ENCODE assay signal across 8 mouse cellular contexts in the genomic region with DNA sequence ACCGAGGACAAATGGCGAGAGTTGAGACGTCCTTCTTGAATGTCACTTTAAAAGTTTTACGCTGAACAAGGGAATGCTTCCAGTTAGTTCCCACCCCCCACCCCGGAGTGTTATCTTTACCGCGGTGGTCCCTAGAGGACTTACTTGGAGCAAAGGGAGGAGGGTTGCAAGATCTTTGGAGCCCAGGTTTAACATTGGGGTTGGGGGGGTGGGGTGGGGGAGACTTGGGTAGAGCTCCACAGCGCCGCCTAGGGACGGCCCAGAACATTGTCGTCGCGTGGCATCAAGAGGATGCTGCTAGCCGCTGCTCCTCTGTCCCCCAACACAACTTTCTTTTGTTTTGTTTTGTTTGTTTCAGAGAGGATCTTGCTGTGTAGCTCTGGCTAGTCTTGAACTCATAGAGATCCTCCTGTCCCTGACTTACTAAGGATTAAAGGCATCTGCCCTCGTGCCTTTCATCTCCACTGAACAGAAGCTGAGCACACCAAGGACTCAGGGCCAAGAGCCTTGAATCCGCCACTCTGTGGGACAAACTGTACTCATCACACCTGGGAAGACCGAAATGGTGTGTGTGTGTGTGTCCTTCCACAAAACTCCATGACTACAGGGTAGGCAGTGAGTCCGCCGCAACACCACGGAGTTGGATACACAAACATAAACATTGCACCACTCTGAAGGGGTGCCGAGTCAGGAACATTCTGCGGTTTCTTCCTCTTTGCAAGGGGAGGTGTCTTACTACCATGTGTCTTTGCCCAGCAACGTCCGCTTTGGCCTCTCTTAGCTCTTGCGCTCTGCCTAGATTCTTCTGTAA. TPM values are rescaled to one million over a fixed set of nuclear protein-coding genes. Genes with fewer than 3 reads are reported as not detected.
A peak's percentile ranks its signal among the peaks of the same experiment; 100 is the strongest.
DNase-seq lines count a peak whose midpoint lies in the region; TF ChIP-seq lines count a peak whose summit lies in the region.

No protein-coding gene starts in this region.

- peak; percentile 80 for DNase-seq in ES-E14 (ENCODE audit: low read depth, low spot score)
- peak; percentile 89 for DNase-seq in brain, adult 2 months (ENCODE audit: low read depth, low spot score)
- peak; percentile 87 to 89 for DNase-seq in heart, postnatal 14 days
- peak; percentile 55 for DNase-seq in layer of hippocampus, adult 9-11 months
- DNase-seq in lung, postnatal 10 days: peak; percentile 79
- peak; percentile 61 to 71 for DNase-seq in right cerebral cortex, adult 2 months (ENCODE audit: low spot score in 2 of 2)
- DNase-seq in urinary bladder, postnatal 10 days (ENCODE audit: low spot score): no peak

- H3K4me3 ChIP-seq in ES-E14 (ENCODE audit: insufficient read depth in 1 of 2, low read depth in 1 of 2, low read length in 2 of 2, poor library complexity in 1 of 2, severe bottlenecking in 1 of 2): peak overlapping the region; percentile 81 to 96
- H3K4me3 ChIP-seq in erythroblast, embryonic 14.5 days (replicated peaks): peak overlapping the region; percentile 86

- H3K9ac ChIP-seq in ES-E14 (ENCODE audit: insufficient read depth, low read depth, low read length, poor library complexity, severe bottlenecking): peak overlapping the region; percentile 91

- H3K4me1 ChIP-seq in ES-E14 (ENCODE audit: control insufficient read depth in 2 of 2, insufficient read depth in 2 of 2, low read length in 2 of 2, poor library complexity in 1 of 2): peaks cover 7 to 37% of the 10 kb centered on the region in 2 experiments
- peaks cover 85% of the 10 kb centered on the region for H3K4me1 ChIP-seq in erythroblast, embryonic 14.5 days (ENCODE audit: control insufficient read depth)

- intact Hi-C loops in heart, postnatal 14 days (cut with DNase I): loop anchor here (1.0 to 2.0 kb wide), 5 partner anchors 38 to 129 kb away; no protein-coding TSS in a partner anchor

- H3K27me3 ChIP-seq in erythroblast, embryonic 14.5 days (ENCODE audit: control insufficient read depth): no peaks in the 10 kb centered on the region

- in situ Hi-C loops in ES-E14 (cut with MboI; ENCODE audit: low sequenced_read_pairs in 2 of 2, unreplicated experiment in 2 of 2): no loop called here

- peak overlapping the region; percentile 96 for H3K27ac ChIP-seq in ES-E14 (ENCODE audit: insufficient read depth, low read depth, low read length, poor library complexity, severe bottlenecking)

- peaks cover 14% of the 10 kb centered on the region for H3K36me3 ChIP-seq in ES-E14 (ENCODE audit: control insufficient read depth, insufficient read depth, low read length, poor library complexity, severe bottlenecking)
- H3K36me3 ChIP-seq in erythroblast, embryonic 14.5 days (ENCODE audit: control insufficient read depth): peaks cover 56% of the 10 kb centered on the region

- no peaks in the 10 kb centered on the region for H3K9me3 ChIP-seq in ES-E14 (ENCODE audit: control insufficient read depth, insufficient read depth, low read depth, low read length)
- no peaks in the 10 kb centered on the region for H3K9me3 ChIP-seq in erythroblast, embryonic 14.5 days (ENCODE audit: control insufficient read depth, low read length)

TF ChIP-seq in ES-E14, 5 proteins besides CTCF, POLR2A, EP300 and RAD21:
- TF ChIP-seq ZNF384 (IDR thresholded peaks at IDR 0.05; ENCODE audit: low read depth, low read length) (no peak), CHD2 (IDR thresholded peaks at IDR 0.05; ENCODE audit: low read depth, low read length) (no peak), HCFC1 (IDR thresholded peaks at IDR 0.05; ENCODE audit: borderline replicate concordance, insufficient read depth, low read length) (0 out of 2 replicates have a peak, but pooled peaks have one; percentile 54), MAFK (IDR thresholded peaks at IDR 0.05; ENCODE audit: insufficient read depth, low read depth, low read length) (no peak), ZC3H11A (IDR thresholded peaks at IDR 0.05; ENCODE audit: borderline replicate concordance, low read depth, low read length) (no peak)

RNA-seq across cellular contexts. Expression of a gene that starts 52.1 kb away (rescaled TPM):
- total RNA-seq in ES-E14 (2012; rRNA removed): 97.5 and 142 TPM in 2 replicates
- polyA plus RNA-seq in erythroblast, embryonic 14.5 days (2012): 0.23 and 0.28 TPM in 2 replicates
- 10 to 100 TPM; 51.1 to 59.5 TPM for total RNA-seq in heart, postnatal 14 days (2021)

RNA-seq across cellular contexts. Expression of a gene that starts 52.8 kb away (rescaled TPM):
- total RNA-seq in ES-E14 (2012; rRNA removed): 20.0 and 21.2 TPM in 2 replicates
- 107 and 129 TPM in 2 replicates for polyA plus RNA-seq in erythroblast, embryonic 14.5 days (2012)
- 10 to 100 TPM; 91.2 to 99.6 TPM for total RNA-seq in heart, postnatal 14 days (2021)
